Mouse (Mus musculus): ENCODE results near the gene Rnf183. TPM values are rescaled to one million over a fixed set of nuclear protein-coding genes. Genes with fewer than 3 reads are reported as not detected.

Gene Rnf183
- polyA plus RNA-seq, 1 experiment, result 0.84 TPM

DNA sequence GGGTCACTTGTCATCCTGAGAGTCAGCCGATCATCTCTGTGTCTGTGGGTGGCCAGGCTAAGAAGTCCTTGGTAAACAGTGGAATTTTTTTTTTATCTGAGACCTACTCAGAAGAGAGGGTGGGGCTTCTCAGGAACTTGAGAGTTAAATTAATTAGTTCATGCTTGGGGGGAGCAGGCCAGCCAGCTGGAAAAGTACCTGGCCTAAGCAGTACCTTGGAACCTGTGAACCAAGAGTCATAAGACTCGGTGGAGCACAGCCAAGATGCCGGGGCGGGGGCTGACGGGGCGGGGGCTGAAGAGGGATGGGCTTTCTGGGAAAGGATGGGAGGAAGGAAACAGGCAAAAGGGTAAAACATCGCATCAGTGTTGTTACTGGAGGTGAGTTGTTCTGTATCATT, 2.8 kb upstream of the Rnf183 start:
- Histone ChIP-seq H3K36me3 (ENCODE audit: control insufficient read depth, insufficient read depth) (no peaks in the 10 kb centered on the region), H3K79me3 (ENCODE audit: low read depth) (no peaks in the 10 kb centered on the region), H3K27me3 (ENCODE audit: control insufficient read depth, insufficient read depth, insufficient read length) (no peaks in the 10 kb centered on the region), H3K79me2 (ENCODE audit: control insufficient read depth, insufficient read depth) (no peaks in the 10 kb centered on the region), H3ac (ENCODE audit: control insufficient read depth, insufficient read length, low read depth) (no peak overlapping the region), H3K4me3 (ENCODE audit: insufficient read depth, poor library complexity, severe bottlenecking) (no peak overlapping the region)
- no peak for TF ChIP-seq MAX (IDR thresholded peaks at IDR 0.05)
- TF ChIP-seq CTCF (IDR thresholded peaks at IDR 0.05; ENCODE audit: control insufficient read depth, insufficient read depth, insufficient read length), result no peak
- TF ChIP-seq MYOG (IDR thresholded peaks at IDR 0.05; ENCODE audit: control insufficient read depth, extremely low read depth, insufficient read length), result no peak
- no peak for TF ChIP-seq USF1 (IDR thresholded peaks at IDR 0.05; ENCODE audit: low read depth)
- TF ChIP-seq FOSL1 (IDR thresholded peaks at IDR 0.05; ENCODE audit: insufficient read depth, low read length, poor library complexity, severe bottlenecking), result no peak
- no peak for TF ChIP-seq MYOD1 (IDR thresholded peaks at IDR 0.05; ENCODE audit: control insufficient read depth, insufficient read length, low read depth)
- TF ChIP-seq CEBPB (IDR thresholded peaks at IDR 0.05; ENCODE audit: low read depth), result no peak

GRCm38 (mm10) chr4:62437256-62437778, 2.3 kb upstream of the Rnf183 start:
- no peaks in the 10 kb centered on the region for H3K36me3 ChIP-seq (ENCODE audit: control insufficient read depth, insufficient read depth)
- H3K79me2 ChIP-seq (ENCODE audit: control insufficient read depth, insufficient read depth), result no peaks in the 10 kb centered on the region
- no peak overlapping the region for H3ac ChIP-seq (ENCODE audit: control insufficient read depth, insufficient read length, low read depth)
- H3K79me3 ChIP-seq (ENCODE audit: low read depth), result no peaks in the 10 kb centered on the region
- H3K27me3 ChIP-seq (ENCODE audit: control insufficient read depth, insufficient read depth, insufficient read length), result no peaks in the 10 kb centered on the region
- TF ChIP-seq MYOG (IDR thresholded peaks at IDR 0.05; ENCODE audit: control insufficient read depth, extremely low read depth, insufficient read length) (no peak), MYOD1 (IDR thresholded peaks at IDR 0.05; ENCODE audit: control insufficient read depth, insufficient read length, low read depth) (no peak), MAX (IDR thresholded peaks at IDR 0.05) (no peak), FOSL1 (IDR thresholded peaks at IDR 0.05; ENCODE audit: insufficient read depth, low read length, poor library complexity, severe bottlenecking) (no peak), USF1 (IDR thresholded peaks at IDR 0.05; ENCODE audit: low read depth) (no peak), CTCF (IDR thresholded peaks at IDR 0.05; ENCODE audit: control insufficient read depth, insufficient read depth, insufficient read length) (no peak), CEBPB (IDR thresholded peaks at IDR 0.05; ENCODE audit: low read depth) (no peak)
- H3K4me3 ChIP-seq (ENCODE audit: insufficient read depth, poor library complexity, severe bottlenecking), result no peak overlapping the region

- no peaks in the 10 kb centered on the region for H3K79me2 ChIP-seq (ENCODE audit: control insufficient read depth, insufficient read depth)
These were observed 847 bp downstream of the Rnf183 start for GRCm38 (mm10) chr4:62433939-62434870.

DNA sequence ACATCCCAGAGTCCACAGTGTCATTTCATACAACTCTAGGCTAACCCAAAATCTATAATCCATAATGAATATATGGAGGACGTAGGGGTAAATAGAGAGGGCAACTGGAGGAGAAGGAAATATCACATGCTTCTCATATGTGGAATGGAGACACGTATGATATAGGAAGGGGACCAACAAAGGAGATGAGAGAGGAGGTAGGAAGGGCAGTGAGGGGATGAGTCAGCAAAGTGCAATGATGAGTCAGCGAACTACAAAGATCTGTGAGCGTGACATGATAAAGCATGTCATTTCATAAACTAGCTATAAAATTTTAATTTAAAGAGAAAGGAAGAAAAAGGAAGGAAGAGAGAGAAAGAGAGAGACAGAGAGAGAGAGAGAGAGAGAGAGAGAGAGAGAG, 3.5 kb downstream of the Rnf183 start:
- TF ChIP-seq USF1 (IDR thresholded peaks at IDR 0.05; ENCODE audit: low read depth), result no peak
- peak; percentile 76 for TF ChIP-seq FOSL1 (IDR thresholded peaks at IDR 0.05; ENCODE audit: insufficient read depth, low read length, poor library complexity, severe bottlenecking)
- TF ChIP-seq MAX (IDR thresholded peaks at IDR 0.05), result no peak
- TF ChIP-seq CTCF (IDR thresholded peaks at IDR 0.05; ENCODE audit: control insufficient read depth, insufficient read depth, insufficient read length), result no peak
- TF ChIP-seq MYOD1 (IDR thresholded peaks at IDR 0.05; ENCODE audit: control insufficient read depth, insufficient read length, low read depth), result no peak
- TF ChIP-seq CEBPB (IDR thresholded peaks at IDR 0.05; ENCODE audit: low read depth), result no peak
- H3K79me2 ChIP-seq (ENCODE audit: control insufficient read depth, insufficient read depth), result no peaks in the 10 kb centered on the region

More at GRCm38 (mm10) chr4:62433939-62434870, 847 bp downstream of the Rnf183 start:
- Histone ChIP-seq H3K4me3 (ENCODE audit: insufficient read depth, poor library complexity, severe bottlenecking) (no peak overlapping the region), H3ac (ENCODE audit: control insufficient read depth, insufficient read length, low read depth) (no peak overlapping the region), H3K36me3 (ENCODE audit: control insufficient read depth, insufficient read depth) (no peaks in the 10 kb centered on the region), H3K27me3 (ENCODE audit: control insufficient read depth, insufficient read depth, insufficient read length) (no peaks in the 10 kb centered on the region), H3K79me3 (ENCODE audit: low read depth) (no peaks in the 10 kb centered on the region)
- TF ChIP-seq MYOG (IDR thresholded peaks at IDR 0.05; ENCODE audit: control insufficient read depth, extremely low read depth, insufficient read length) (no peak), CTCF (IDR thresholded peaks at IDR 0.05; ENCODE audit: control insufficient read depth, insufficient read depth, insufficient read length) (no peak), MAX (IDR thresholded peaks at IDR 0.05) (no peak), MYOD1 (IDR thresholded peaks at IDR 0.05; ENCODE audit: control insufficient read depth, insufficient read length, low read depth) (no peak), USF1 (IDR thresholded peaks at IDR 0.05; ENCODE audit: low read depth) (no peak), CEBPB (IDR thresholded peaks at IDR 0.05; ENCODE audit: low read depth) (no peak), FOSL1 (IDR thresholded peaks at IDR 0.05; ENCODE audit: insufficient read depth, low read length, poor library complexity, severe bottlenecking) (no peak)

DNA sequence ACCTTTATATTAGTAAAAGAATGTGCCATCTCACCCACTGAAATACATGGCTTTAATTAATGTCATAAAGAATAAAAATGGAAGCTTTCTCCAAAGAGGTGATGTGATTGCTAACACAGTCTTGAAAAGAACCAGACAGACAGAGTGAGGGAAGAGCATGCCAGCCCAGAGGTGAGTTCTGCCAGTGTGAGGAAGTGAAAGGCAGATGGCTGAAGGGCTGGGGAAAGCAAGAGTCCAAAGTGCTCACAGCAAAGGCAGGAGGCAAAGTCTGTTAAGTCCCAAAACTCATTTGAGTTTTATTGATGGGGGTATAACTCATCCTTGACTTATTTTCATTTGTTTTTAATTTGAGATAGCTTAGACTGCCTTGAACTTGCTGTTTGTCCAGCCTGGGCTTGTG, 4.4 kb downstream of the Rnf183 start:
- Histone ChIP-seq H3K79me2 (ENCODE audit: control insufficient read depth, insufficient read depth) (no peaks in the 10 kb centered on the region), H3K36me3 (ENCODE audit: control insufficient read depth, insufficient read depth) (no peaks in the 10 kb centered on the region), H3ac (ENCODE audit: control insufficient read depth, insufficient read length, low read depth) (no peak overlapping the region), H3K4me3 (ENCODE audit: insufficient read depth, poor library complexity, severe bottlenecking) (no peak overlapping the region), H3K79me3 (ENCODE audit: low read depth) (no peaks in the 10 kb centered on the region), H3K27me3 (ENCODE audit: control insufficient read depth, insufficient read depth, insufficient read length) (no peaks in the 10 kb centered on the region)
- no peak for TF ChIP-seq CTCF (IDR thresholded peaks at IDR 0.05; ENCODE audit: control insufficient read depth, insufficient read depth, insufficient read length)
- no peak for TF ChIP-seq MAX (IDR thresholded peaks at IDR 0.05)
- TF ChIP-seq USF1 (IDR thresholded peaks at IDR 0.05; ENCODE audit: low read depth), result no peak
- no peak for TF ChIP-seq FOSL1 (IDR thresholded peaks at IDR 0.05; ENCODE audit: insufficient read depth, low read length, poor library complexity, severe bottlenecking)
- no peak for TF ChIP-seq MYOG (IDR thresholded peaks at IDR 0.05; ENCODE audit: control insufficient read depth, extremely low read depth, insufficient read length)
- no peak for TF ChIP-seq CEBPB (IDR thresholded peaks at IDR 0.05; ENCODE audit: low read depth)
- TF ChIP-seq MYOD1 (IDR thresholded peaks at IDR 0.05; ENCODE audit: control insufficient read depth, insufficient read length, low read depth), result no peak

More for the DNA sequence above, 3.5 kb downstream of the Rnf183 start:
- H3K27me3 ChIP-seq (ENCODE audit: control insufficient read depth, insufficient read depth, insufficient read length), result no peaks in the 10 kb centered on the region
- no peaks in the 10 kb centered on the region for H3K79me3 ChIP-seq (ENCODE audit: low read depth)
- no peaks in the 10 kb centered on the region for H3K36me3 ChIP-seq (ENCODE audit: control insufficient read depth, insufficient read depth)
- H3K4me3 ChIP-seq (ENCODE audit: insufficient read depth, poor library complexity, severe bottlenecking), result no peak overlapping the region
- no peak overlapping the region for H3ac ChIP-seq (ENCODE audit: control insufficient read depth, insufficient read length, low read depth)

Data from C2C12 (cell line).